Mouse (Mus musculus) urinary bladder, postnatal 0 days (tissue): ENCODE results near the gene Srpr. TPM values are rescaled to one million over a fixed set of nuclear protein-coding genes. Genes with fewer than 3 reads are reported as not detected.

Experiments
- polyA plus RNA-seq: library from polyadenylated mRNA; unstranded; fragments of >200 nt; fragmentation: Nextera tagmentation; extraction: Ambion mirVana; gene quantifications from 2 replicates; pipeline ENCODE4 v1.2.1, GENCODE M21; 2015

The Srpr gene
- polyA plus RNA-seq, result 90.2 and 97.6 TPM in 2 replicates

GRCm38 (mm10) chr9:35199772-35200471 lies at the start of gene Srpr, which contains the start of gene Tirap:
Gene Srpr (plus strand): TSS chr9:35200175.
Gene Tirap (minus strand): TSS chr9:35200291.

GRCm38 (mm10) chr9:35175251-35176123 lies 24.5 kb upstream of the Srpr start, which contains the start of gene Dcps:
Gene Dcps (minus strand): TSS chr9:35176061.

GRCm38 (mm10) chr9:35210542-35211474 lies 10.8 kb downstream of the Srpr start, which contains the start of gene Foxred1:
Gene Foxred1 (minus strand): TSS chr9:35211055.

GRCm38 (mm10) chr9:35267146-35267975 lies 67.4 kb downstream of the Srpr start, which contains the start of the genes Fam118b and Rpusd4:
Gene Fam118b (minus strand): TSS chr9:35267805.
Gene Rpusd4 (plus strand): TSS chr9:35267865.

Other genes with a start within 250 kb of the Srpr start
- gene St3gal4, start 80.9 kb upstream of the Srpr start, polyA plus RNA-seq, result 12.6 and 14.1 TPM in 2 replicates
- 26.6 and 30.2 TPM in 2 replicates for gene Dcps, start 24.1 kb upstream of the Srpr start, polyA plus RNA-seq
- 9.6 and 10.0 TPM in 2 replicates for gene Tirap, start 116 bp downstream of the Srpr start, polyA plus RNA-seq
- gene Foxred1, start 10.9 kb downstream of the Srpr start, polyA plus RNA-seq, result 29.2 and 29.3 TPM in 2 replicates
- gene Fam118b, start 67.6 kb downstream of the Srpr start, polyA plus RNA-seq, result 14.3 and 15.9 TPM in 2 replicates
- 11.2 and 13.3 TPM in 2 replicates for gene Rpusd4, start 67.7 kb downstream of the Srpr start, polyA plus RNA-seq
- gene Cdon, start 221.0 kb downstream of the Srpr start, polyA plus RNA-seq, result 3.1 and 3.9 TPM in 2 replicates